Mouse (Mus musculus) limb, embryonic 15.5 days (tissue): ENCODE results near the gene Armt1. TPM values are rescaled to one million over a fixed set of nuclear protein-coding genes. Genes with fewer than 3 reads are reported as not detected.

Experiments
- ATAC-seq: fragments of 200-750 bp; cut with Nextera tagmentation; 2 replicates; pipeline ENCODE4 v1.8.0; 2017; ENCODE audit warnings: low read depth, moderate TSS enrichment; ENCODE audit not compliant: insufficient number of reproducible peaks, low FRiP score, low TSS enrichment
- H3K27ac ChIP-seq: fragments of 300-500 bp; sonication (generic); 2 replicates; pipeline ENCODE4 v1.5.1; 2015; ENCODE audit warnings: moderate library complexity, mild to moderate bottlenecking, inconsistent platforms
- H3K27me3 ChIP-seq: fragments of 300-500 bp; sonication (generic); 2 replicates; pipeline ENCODE4 v1.6.1; 2015; ENCODE audit warnings: inconsistent platforms
- H3K36me3 ChIP-seq: fragments of 300-500 bp; sonication (generic); 2 replicates; pipeline ENCODE4 v1.6.1; 2015; ENCODE audit warnings: inconsistent platforms
- H3K4me1 ChIP-seq: fragments of 300-500 bp; sonication (generic); 2 replicates; pipeline ENCODE4 v1.6.1; 2015; ENCODE audit warnings: inconsistent platforms
- H3K4me2 ChIP-seq: fragments of 300-500 bp; sonication (generic); 2 replicates; pipeline ENCODE4 v1.6.1; 2015; ENCODE audit warnings: mild to moderate bottlenecking, inconsistent platforms
- H3K4me3 ChIP-seq: fragments of 300-500 bp; sonication (generic); 2 replicates; pipeline ENCODE4 v1.5.1; 2015; ENCODE audit warnings: mild to moderate bottlenecking, inconsistent platforms
- H3K9ac ChIP-seq: fragments of 300-500 bp; sonication (generic); 2 replicates; pipeline ENCODE4 v1.6.1; 2015; ENCODE audit warnings: inconsistent platforms
- H3K9me3 ChIP-seq: fragments of 300-500 bp; sonication (generic); 2 replicates; pipeline ENCODE4 v1.6.1; 2016; ENCODE audit warnings: inconsistent platforms
- WGBS: fragments of 180-500 bp; shearing (Covaris S2); methylation state at CpG from one replicate; pipeline ENCODE4 v1.1.7; 2015; 5-methylcytosine and 5-hydroxymethylcytosine counted together
- polyA plus RNA-seq: library from polyadenylated mRNA; unstranded; fragments of >200 nt; fragmentation: Nextera tagmentation; extraction: Ambion mirVana; gene quantifications from 2 replicates; pipeline ENCODE4 v1.2.1, GENCODE M21; 2015

The Armt1 gene
- polyA plus RNA-seq, 1 experiment from 2014 or later: 16.3 TPM

GRCm38 (mm10) chr10:4491281-4491680 is 59.0 kb downstream of the Armt1 start:
- Histone ChIP-seq H3K9me3 (no peaks in the 10 kb centered on the region), H3K4me1 (no peaks in the 10 kb centered on the region), H3K27ac (no peak overlapping the region), H3K27me3 (no peaks in the 10 kb centered on the region), H3K4me2 (no peak overlapping the region), H3K4me3 (no peak overlapping the region), H3K9ac (no peak overlapping the region), H3K36me3 (no peaks in the 10 kb centered on the region)
- ATAC-seq: no peak
- WGBS: 54% methylated on average over 3 of the region's 3 CpGs

- no peaks in the 10 kb centered on the region for H3K9me3 ChIP-seq
- H3K4me3 ChIP-seq: no peak overlapping the region
- H3K36me3 ChIP-seq: no peaks in the 10 kb centered on the region
- WGBS: 60% methylated on average over 1 of the region's 1 CpGs
- no peak for ATAC-seq
- no peak overlapping the region for H3K27ac ChIP-seq
- no peak overlapping the region for H3K9ac ChIP-seq
- no peak overlapping the region for H3K4me2 ChIP-seq
- H3K27me3 ChIP-seq: no peaks in the 10 kb centered on the region
- no peaks in the 10 kb centered on the region for H3K4me1 ChIP-seq
Observed at GRCm38 (mm10) chr10:4492045-4492444, 59.8 kb downstream of the Armt1 start.

GRCm38 (mm10) chr10:4492909-4493308 is 60.6 kb downstream of the Armt1 start:
- WGBS: 20% methylated on average over 4 of the region's 4 CpGs
- no peaks in the 10 kb centered on the region for H3K9me3 ChIP-seq
- H3K9ac ChIP-seq: no peak overlapping the region
- H3K27ac ChIP-seq: no peak overlapping the region
- H3K4me3 ChIP-seq: no peak overlapping the region
- H3K27me3 ChIP-seq: no peaks in the 10 kb centered on the region
- H3K4me2 ChIP-seq: no peak overlapping the region
- no peak for ATAC-seq
- no peaks in the 10 kb centered on the region for H3K36me3 ChIP-seq
- no peaks in the 10 kb centered on the region for H3K4me1 ChIP-seq

- no peak overlapping the region for H3K4me2 ChIP-seq
- H3K27me3 ChIP-seq: no peaks in the 10 kb centered on the region
- 85% methylated on average over 8 of the region's 8 CpGs for WGBS
- H3K36me3 ChIP-seq: no peaks in the 10 kb centered on the region
- H3K9ac ChIP-seq: no peak overlapping the region
- H3K9me3 ChIP-seq: no peaks in the 10 kb centered on the region
- H3K4me1 ChIP-seq: no peaks in the 10 kb centered on the region
- ATAC-seq: no peak
- H3K27ac ChIP-seq: no peak overlapping the region
- no peak overlapping the region for H3K4me3 ChIP-seq
Observed at GRCm38 (mm10) chr10:4503251-4503650, 71.0 kb downstream of the Armt1 start.

Other genes with a start within 250 kb of the Armt1 start
- gene Akap12, start 166.1 kb upstream of the Armt1 start, polyA plus RNA-seq: 38.1 and 40.0 TPM in 2 replicates
- gene Zbtb2, start 44.4 kb upstream of the Armt1 start, polyA plus RNA-seq: 12.5 and 13.4 TPM in 2 replicates
- 43.4 and 50.1 TPM in 2 replicates for gene Rmnd1, start 79 bp upstream of the Armt1 start, polyA plus RNA-seq
- 0.13 TPM in 1 of 2 replicates, not detected in the other for gene Ccdc170, start 50.0 kb downstream of the Armt1 start, polyA plus RNA-seq
- 0.82 and 0.87 TPM in 2 replicates for gene Esr1, start 179.1 kb downstream of the Armt1 start, polyA plus RNA-seq